Mouse (Mus musculus): ENCODE results near the gene Gm21188. TPM values are rescaled to one million over a fixed set of nuclear protein-coding genes. Genes with fewer than 3 reads are reported as not detected.

Gm21188 gene
- total RNA-seq, 1 experiment from 2014 or later, result 3.9 TPM

Other genes with a start within 250 kb of the Gm21188 start
- not detected in 2 replicates for gene AF067063, start 222.0 kb downstream of the Gm21188 start, total RNA-seq (2017)
- not detected in 2 replicates for gene D13Ertd608e, start 216.2 kb downstream of the Gm21188 start, total RNA-seq (2017)
- not detected in 2 replicates for gene Tcstv1, start 157.4 kb downstream of the Gm21188 start, total RNA-seq (2017)
- gene Gm21761, start 122.9 kb downstream of the Gm21188 start, total RNA-seq (2017), result not detected in 2 replicates
- not detected in 2 replicates for gene B020031M17Rik, start 101.4 kb downstream of the Gm21188 start, total RNA-seq (2017)
- not detected in 2 replicates for gene Gm36079, start 25.2 kb downstream of the Gm21188 start, total RNA-seq (2017)
- not detected in 2 replicates for gene Gm20767, start 88.1 kb upstream of the Gm21188 start, total RNA-seq (2017)
- not detected in 2 replicates for gene Gm21818, start 120.2 kb upstream of the Gm21188 start, total RNA-seq (2017)
- gene Gm21762, start 163.8 kb upstream of the Gm21188 start, total RNA-seq (2017), result 2.6 TPM in 1 of 2 replicates, not detected in the other
- gene Gm21731, start 186.9 kb upstream of the Gm21188 start, total RNA-seq (2017), result not detected in 2 replicates
- gene AF067061, start 210.9 kb upstream of the Gm21188 start, total RNA-seq (2017), result not detected in 2 replicates
- gene BC147527, start 248.2 kb upstream of the Gm21188 start, total RNA-seq (2017), result 9.1 and 26.5 TPM in 2 replicates

Measured in hematopoietic stem cell, adult 5-6 weeks (primary cell).